Mouse (Mus musculus) liver, postnatal 0 days (tissue): ENCODE measurements around the gene Scn10a.

Source experiments
- CTCF ChIP-seq: sonication (generic); IDR thresholded peaks from 2 replicates; pipeline ENCODE4 v1.5.1; 2016; ENCODE audit warnings: antibody characterized with exemption, low read depth
- EP300 ChIP-seq: IDR thresholded peaks from 2 replicates; pipeline ENCODE4 v1.6.1; 2016; ENCODE audit warnings: antibody characterized with exemption, low read depth, mild to moderate bottlenecking

GRCm38 (mm10) chr9:119759457-119759856 lies 40.3 kb upstream of the Scn10a start:
- TF ChIP-seq CTCF (no peak; the same call in 1 of the 2 replicates), EP300 (no peak)
